Mouse (Mus musculus) thymus, postnatal 0 days (tissue): ENCODE results near the gene Timp1. TPM values are rescaled to one million over a fixed set of nuclear protein-coding genes. Genes with fewer than 3 reads are reported as not detected.

Source experiments
- DNase-seq: peaks from one replicate; pipeline ENCODE4 v3.0.0-alpha.2; 2015; ENCODE audit warnings: low spot score
- polyA plus RNA-seq: library from polyadenylated mRNA; unstranded; fragments of >200 nt; fragmentation: Nextera tagmentation; extraction: Ambion mirVana; gene quantifications from 2 replicates; pipeline ENCODE4 v1.2.1, GENCODE M21; 2015

Gene Timp1
- 7.0 and 7.8 TPM in 2 replicates for polyA plus RNA-seq

DNA sequence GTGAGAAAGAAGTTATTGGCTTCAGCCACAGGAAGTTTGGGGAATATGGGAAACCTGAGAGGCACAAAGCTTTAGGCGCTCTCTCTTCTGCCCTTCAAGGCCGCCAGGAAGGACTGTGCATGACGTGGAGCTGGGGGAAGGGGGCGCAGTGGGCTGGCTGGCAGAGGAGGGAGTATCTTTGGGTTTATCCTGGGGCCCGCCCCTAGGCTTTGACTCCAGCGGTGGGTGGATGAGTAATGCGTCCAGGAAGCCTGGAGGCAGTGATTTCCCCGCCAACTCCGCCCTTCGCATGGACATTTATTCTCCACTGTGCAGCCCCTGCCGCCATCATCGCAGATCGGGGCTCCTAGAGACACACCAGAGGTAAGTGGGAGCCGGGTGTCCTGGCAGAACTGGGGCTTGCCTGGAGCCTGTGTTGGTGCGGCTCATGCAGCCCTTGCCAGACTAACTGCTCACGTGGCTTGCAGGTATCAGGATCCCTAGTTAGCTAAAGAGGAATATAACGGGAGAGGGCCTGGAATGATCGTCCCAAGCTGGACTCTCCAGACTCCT, at the start of gene Timp1:
Timp1 (plus strand) TSS at position 205 of the 552 bp plus-strand sequence.
- no peak for DNase-seq

DNA sequence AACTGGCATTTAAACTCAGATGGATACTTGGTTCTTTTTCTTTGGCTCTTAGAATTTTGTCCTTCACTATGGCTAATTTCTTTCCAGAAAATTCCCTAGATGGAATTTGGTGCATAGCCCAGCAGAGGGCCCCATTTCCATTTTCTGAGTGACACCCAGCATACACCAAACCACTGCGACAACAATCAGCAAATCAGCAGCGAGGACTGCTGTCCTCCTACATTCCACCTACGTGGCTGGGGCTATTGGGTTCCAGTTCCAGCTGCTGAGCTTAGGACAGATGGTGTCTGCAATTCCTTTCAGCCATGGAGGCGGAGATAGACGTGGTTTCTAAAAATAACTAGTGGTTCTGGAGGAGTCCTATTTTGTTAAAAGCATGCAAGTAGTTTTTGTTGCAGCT, 41.0 kb upstream of the Timp1 start:
- DNase-seq: no peak

DNA sequence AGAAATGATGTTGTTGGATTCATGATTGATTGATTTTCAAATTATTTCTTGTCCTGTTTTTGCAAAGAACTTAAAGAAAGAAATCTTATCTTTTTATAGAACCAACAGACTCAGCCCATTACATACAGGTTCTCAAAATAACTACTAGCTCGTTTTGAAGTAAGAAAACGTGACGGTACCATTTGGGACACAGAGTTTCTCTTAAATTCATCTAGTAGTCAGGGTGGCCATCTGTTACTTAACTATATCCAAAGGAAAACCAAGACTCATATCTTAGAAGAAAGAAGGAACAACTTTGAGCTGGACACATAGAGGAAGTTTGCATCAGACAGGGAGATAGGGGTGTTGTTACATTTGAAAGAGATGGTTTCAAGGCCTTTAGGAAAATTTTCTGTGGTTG, 22.7 kb upstream of the Timp1 start:
- DNase-seq: no peak

DNA sequence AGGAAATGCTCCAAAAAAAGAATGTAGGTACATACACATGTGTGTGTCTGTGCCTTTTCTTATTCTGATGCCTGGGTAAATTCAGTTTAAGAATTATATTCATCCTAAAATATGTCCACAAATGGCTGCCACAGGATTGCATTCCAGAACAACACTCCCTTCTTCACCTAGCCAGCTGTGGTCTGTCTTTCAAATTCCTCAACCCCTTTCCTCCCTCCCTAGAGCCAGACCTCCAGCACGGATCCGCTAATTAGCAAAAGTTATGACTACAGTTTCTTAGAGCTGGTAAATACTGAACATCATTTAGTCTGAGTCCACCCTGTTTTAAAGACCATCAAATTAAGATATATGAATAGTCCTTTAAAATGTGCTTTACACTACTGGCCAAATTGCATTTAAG, 22.1 kb upstream of the Timp1 start:
- no peak for DNase-seq

DNA sequence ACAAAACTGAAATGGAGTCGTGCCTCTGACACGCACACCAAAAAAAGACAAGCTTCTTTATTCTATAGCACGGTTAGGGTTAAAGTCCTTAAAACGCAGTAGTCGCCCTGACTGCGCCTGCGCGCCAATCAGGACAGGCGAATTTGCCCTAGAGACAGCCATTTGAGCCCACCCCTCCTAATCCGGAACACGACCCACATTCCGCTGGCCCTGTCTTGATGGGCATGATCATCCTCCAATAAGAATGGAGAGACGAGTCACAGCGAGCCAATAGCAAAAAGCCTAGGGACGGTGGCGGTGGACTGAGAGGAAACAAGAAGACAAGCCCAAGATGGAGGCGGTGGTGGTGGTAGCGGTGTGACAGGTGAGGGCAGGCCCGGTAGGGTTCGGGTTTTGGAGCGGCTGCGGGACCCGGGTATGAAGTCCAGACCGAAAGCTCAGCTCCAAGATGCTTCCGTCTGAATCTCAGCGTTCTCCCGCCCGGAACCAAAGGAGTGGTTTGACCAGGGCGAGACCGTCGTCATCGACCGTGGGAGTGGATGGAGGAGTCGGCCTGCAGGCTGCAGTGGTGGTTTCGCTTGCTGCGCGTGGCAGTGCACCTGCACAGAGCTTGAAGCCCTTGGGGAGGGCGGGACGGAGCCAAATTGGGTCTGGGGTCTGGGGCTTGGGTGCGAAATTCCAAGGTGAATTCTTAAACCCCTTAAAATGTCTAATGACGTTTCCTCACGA, 21.5 kb upstream of the Timp1 start:
- DNase-seq: peak; percentile 95

DNA sequence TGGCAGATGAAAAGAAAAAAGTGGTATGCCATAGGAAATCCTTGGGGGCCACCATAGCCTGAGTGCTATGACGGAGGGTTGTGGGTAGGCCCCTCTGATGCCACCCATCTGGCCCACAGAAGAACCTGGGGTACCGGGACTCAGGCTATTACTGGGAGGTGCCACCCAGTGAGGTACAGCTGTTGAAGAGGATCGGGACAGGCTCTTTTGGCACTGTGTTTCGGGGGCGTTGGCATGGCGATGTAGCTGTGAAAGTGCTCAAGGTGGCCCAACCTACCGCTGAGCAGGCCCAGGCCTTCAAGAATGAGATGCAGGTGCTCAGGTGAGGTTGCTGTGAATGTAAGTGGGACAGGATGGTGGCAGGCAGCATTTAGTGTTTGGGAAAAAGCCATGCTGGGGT, 16.2 kb upstream of the Timp1 start:
- DNase-seq: no peak

DNA sequence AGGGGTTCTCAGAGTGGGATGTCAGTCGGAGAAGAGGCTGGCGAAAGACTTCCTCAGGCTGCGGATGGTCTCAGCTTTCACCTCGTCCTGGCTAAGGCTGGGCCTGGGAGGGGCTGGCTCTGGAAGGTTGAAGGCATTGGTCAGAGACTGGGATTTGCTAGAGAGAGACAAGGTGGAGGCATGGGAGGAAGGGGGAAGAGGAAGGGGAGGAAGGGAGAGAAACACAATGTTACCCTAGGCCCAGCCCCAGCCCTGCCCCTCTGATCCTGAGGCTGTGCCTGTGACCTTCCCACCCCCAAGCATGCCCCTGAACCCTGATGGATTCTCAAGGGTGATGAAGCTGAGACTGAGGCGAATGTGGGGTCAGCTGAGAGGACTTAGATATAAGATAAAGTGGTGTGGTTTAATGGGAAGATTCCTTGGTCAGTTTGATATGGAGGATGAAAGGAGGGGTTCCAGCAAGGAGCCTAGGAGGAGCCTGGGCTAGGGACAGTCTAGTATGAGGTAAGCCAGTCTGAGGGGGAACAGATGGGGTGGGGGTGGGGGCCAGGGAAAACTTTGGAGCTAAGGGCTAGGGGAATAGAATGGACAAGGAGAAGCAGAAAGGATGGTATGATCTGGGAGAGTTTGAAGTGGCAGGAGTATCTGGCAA, 8.4 kb upstream of the Timp1 start:
- no peak for DNase-seq

DNA sequence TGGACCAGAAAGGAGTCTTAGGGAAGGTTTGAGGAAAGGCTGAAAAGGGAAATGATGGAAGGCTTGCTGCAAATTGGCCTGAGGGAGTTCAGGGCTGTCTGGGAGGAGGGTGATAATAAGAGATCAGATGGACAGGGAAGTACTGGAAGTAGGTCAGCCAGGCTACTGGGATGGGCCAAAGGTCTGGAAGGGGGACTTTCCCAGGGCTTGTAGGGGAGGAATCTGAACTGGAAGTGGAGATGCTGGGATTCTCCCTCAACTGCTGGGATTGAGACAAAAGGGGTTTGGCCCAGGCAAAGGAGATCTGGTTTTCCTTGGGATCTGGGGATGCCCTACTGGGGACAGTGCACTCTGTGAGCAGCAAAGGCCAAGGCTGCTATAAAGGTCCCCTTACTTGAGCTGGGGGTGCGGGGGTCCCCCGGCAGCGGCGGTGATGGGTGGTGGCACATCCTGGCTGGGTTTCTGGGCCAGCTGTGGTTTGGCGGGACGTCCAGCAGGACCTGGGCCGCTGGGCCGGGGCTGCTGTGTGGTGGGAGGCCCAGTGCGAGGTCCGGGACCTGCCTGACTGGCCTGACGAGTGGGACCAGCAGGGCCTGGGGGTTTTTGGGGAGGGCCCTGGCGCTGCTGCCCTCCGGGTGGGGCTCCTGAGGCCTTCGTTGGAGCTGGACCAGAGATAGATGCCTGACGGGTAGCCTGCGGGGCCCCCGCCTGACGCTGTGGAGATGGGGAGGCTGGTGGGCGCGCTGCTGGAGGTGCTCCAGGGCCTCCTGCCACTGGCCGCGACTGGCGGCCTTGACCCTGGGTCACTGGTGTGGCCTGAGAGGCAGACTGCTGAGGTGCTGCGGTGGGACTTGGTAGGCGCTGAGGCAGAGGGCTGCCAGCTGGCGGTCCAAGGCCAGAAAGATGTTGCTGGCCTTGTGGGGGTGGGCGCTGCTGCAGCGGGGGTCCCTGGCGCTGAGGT, 7.6 kb upstream of the Timp1 start:
- no peak for DNase-seq

DNA sequence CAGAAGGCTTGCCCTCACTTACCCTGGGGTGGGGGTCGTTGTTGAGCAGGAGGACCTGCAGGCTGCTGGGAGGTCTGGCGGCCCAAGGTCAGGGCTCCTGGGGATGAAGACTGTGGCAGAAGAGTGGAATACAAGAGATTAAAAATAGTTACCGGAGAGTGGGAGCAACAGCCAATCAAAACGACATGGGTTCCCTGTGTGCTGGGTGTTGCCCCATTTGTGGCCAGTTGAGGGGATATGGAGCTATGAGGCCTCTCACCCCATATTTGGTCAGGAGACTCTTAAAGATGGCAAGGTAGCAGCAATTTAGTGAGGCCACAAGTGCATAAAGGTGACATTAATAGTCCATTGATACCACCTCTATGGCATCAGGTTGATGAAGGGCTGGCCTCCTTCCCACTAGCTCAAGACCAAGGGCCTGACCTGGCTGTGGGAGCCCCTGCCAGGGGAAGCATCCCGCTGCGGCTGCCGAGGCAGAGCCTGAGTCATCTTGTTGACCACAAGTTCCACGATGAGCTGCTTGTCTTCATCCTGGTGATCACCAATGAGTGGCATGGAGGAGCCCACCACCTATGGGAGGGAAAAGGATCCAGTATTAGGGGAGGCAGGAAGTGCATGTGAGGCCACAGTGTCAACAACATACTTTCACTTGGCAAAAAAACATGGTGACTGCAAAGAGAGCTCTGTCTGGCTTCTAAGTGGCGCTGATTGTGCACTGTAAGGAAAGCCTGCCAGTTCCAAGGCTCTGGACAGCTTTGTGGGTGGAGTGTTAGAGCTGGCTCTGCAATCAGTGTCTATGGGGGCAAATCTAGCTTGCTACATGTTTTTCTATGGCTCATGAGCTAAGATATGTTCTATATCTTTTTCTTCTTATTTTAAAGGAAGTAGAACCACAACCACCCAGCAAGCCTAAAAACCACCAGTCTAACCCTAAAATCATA, 6.5 kb upstream of the Timp1 start:
- DNase-seq: no peak

DNA sequence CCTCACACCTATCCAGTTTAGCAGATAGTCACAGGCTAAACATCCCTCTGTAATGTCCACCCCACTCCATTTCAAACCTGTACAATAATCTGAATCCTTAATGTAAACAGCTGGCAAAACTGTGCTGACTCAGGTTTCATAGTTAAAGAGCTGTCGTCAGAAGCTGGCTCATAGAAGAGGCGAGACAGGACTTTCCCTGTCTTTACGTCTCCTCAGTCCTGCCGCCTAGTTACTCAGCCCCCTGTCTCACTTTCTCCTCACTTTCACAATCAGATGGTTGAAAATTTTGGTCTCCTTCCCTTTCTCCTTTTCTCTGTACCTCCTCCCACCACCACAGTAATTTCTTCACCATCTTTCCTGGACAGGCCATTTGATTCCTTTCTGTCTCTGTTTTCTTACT, 1.9 kb upstream of the Timp1 start:
- DNase-seq: no peak

DNA sequence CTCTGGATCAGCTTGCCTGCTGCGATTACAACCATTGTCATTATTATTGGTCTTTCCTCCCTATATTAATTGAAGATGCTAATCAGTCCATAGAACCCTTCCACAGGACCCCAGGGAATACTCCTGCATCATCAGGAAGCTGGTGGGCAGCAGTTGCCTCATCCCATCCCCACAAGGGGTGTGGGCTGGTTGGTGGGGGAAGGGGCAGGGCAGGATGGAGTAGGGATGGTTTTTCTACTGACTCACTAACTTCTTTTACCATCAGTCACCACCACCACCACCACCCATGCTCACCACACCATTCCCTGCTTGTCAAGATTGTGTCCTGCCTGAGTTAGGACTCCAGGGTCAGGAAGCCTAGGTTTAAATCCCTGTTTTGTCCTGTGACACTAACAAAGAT, 763 bp upstream of the Timp1 start:
- DNase-seq: no peak

DNA sequence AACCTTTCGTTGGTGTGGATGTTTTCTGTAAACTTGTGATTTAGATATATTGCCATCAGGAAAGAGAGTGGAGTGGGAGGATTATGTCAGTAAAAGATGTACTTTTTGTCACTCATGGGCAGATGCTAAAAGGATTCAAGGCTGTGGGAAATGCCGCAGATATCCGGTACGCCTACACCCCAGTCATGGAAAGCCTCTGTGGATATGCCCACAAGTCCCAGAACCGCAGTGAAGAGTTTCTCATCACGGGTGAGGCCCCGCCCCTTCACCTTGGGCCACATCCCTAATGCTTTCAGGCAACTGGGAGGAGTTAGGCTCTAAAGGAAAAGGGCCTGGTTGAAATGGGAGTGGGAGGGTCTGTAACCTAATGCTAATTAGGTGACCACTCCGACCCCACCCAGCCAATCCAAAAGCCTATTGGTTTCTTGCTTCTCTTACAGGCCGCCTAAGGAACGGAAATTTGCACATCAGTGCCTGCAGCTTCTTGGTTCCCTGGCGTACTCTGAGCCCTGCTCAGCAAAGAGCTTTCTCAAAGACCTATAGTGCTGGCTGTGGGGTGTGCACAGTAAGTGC, 3.0 kb downstream of the Timp1 start:
- no peak for DNase-seq

DNA sequence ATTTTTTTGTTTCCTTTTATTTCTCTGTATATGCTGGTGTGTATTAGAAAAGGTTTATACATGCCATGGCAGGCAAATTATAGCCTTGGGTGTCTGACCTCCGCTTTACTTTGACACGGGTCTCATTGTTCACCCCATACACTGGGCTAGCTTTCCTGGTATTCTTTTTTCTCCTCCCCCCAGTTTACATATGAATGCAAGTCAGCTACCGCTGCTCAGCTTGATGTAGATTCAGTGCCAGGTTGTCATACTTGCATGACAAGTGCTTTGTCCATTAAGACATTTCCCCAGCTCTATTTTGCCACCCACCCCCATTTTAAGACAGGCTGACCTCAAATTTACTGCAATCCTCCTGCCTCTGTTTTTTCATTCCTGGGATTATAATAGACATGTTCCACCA, 5.3 kb downstream of the Timp1 start:
- DNase-seq: no peak

DNA sequence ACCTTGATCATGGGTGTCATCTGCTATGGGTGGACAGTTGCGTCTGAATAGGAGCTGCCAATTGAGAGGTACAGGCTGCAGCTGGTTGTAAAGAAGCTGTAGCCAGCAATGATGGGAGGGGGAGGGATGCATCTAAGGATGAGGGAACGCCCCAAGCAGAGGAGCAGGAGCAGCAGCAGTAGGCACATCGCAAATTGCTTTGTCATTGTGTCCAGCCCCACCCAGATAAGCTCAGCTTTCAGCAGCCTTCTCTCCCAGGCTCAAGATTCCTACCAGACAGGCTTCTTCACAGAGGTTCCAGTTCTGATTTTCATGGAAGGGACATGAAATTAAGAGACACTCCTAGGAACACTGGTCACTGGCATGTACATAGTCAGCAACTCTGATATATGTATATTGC, 40.1 kb downstream of the Timp1 start:
- no peak for DNase-seq

DNA sequence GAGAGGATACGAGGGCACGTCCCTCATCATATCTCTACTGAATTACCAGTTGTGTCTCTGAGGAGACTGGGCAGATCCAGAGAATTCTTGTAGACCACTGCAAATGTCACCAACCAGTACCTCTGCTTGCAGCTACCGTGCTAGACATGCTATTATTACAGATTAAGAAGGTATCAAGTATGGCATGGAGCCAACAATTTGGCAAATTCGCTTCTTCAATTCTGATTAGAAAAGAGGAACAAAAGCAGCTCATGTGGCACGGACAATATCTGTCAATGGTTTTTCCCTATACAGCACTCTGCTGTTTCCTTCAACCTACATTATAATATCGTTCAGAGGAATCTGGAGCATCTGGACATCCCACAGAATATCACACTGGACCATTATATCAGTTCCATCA, 43.8 kb downstream of the Timp1 start:
- no peak for DNase-seq

DNA sequence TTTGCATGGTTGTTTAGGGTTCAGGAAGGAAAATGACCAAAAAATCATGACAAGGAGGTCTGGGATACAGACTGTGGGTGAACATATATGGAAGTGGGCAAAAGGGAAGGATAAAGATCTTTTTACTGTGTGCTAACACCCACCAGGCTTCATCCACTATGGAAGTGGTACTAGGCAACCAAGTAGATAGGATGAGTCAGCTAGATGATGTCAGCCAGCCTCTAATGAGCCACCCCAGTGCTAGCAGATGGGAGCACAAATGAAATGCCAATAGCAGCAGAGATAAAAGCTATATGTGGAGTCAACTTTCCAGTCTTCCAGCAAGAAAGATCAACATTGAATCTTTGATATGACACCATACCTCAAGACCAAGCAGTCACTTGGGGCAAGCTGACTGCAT, 45.1 kb downstream of the Timp1 start:
- no peak for DNase-seq

DNA sequence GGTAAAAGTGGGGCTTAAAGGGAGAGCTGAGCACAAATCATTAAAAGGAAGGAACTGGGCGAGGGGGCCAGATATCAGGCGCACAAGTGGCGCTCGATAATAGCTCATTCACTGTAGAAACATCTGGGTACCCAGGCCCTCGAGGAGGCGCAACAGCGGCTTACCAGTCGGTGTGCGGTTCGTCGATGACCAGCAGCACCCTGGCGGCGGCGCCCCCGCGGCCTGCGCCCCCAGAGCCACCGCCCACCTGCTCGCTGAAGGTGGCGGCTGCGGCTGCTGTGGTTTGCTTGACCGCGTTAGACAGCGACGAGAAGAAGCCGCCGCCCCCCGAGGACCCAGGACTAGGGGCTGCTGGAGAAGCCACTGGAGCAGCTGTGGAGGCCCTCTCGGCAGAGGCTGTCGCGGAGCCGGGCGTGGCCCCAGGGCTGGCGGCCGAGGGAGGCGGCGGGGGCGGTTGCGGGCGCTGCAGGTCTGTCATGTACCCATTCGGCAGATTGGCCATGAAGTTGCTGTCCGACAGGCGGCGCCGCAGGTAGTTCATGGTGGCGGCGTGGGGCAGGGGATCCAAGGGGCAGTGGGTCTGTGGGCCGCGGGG, 50.4 kb downstream of the Timp1 start:
- DNase-seq: no peak

DNA sequence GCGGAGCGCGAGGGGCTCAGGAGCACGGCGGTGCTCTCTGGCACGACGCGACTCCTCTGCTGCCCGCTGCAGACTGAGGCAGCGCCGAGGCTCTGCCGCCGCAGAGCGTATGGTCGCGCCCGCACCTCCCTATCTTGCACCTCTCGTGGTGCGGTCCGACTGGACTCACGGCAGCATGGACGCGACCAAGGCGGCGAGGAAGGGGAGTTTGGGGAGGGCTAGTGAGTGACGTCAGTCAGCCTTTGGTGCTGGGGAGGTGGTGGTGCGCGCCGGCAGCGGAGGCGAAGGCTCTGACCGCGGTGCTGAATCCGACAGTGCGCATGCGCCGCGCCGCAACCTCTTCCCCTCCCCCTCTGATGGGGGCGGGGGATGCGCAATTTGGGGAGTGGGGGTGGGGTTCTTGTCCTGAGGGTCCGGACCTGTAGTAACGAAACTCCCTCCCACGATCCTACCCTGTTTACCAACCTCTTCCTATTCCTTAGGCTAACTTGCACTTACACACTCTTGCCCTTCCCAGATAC, 50.9 kb downstream of the Timp1 start, which contains the start of gene Syn1:
Syn1 (minus strand) TSS at position 161 of the 521 bp plus-strand sequence.
- peak; percentile 66 for DNase-seq

DNA sequence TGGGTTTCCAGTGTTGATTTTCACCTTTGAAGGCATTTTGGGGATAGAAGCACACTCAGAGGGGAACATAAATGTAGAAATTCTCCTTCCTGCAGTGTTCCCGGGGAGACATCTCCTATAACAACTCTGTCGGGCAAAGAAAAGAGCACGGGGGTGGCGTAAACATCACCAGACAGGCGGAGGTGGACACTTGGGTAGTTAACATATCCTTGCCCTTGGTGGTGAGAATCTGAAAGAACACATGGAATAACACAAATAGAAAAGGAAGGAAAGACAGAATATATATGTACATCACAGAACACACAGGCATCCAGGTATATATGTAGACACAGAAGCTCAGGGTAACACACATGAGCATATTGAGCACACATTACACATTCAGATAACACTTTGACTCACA, 51.4 kb downstream of the Timp1 start:
- DNase-seq: no peak
